Mouse (Mus musculus) cerebellum, adult (tissue): ENCODE results near the gene Zfr2.

Experiments
- ATAC-seq: cut with Nextera tagmentation; 2 replicates; pipeline ENCODE4 v1.9.2; 2017; ENCODE audit warnings: mild to moderate bottlenecking, moderate library complexity, mixed read lengths; ENCODE audit not compliant: insufficient number of reproducible peaks, low FRiP score, low TSS enrichment

Zfr2 gene

DNA sequence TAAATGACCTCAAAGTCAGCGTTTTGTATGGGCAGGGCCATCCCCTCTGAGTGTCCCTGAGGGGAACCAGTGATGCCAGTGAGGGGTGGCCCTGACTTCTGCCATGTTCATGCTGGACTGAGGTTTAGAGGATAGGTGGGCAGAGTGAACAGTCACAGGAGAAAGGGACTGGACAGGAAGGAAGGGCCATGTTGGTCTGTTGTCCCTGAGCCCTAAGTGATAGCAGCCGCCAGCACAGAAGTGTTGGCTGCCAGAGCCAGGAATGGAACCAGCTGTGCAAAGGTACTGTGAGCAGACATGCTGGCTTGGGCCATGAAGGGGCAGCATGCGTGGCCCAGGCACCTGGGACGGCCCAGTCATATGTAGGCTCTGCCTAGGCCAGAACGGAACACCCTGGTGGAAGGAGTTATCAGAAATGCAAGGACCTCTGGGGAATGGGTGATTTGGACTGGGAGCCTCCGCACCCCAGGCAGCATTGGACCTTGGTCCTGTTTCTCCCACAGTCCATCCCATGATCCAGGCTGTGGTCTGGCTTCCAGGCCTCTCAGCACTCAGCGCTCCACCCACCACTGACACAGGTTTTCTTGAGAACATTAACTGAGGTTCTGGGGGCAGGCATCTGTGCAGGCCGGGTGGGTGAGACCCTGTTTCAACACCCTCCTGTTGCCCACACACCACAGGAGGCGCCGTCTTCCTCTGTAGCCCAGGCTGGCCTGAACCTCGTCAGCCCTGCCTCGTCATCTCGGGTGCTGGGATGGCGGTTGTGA, 66.8 kb downstream of the Zfr2 start:
- no peak for ATAC-seq

DNA sequence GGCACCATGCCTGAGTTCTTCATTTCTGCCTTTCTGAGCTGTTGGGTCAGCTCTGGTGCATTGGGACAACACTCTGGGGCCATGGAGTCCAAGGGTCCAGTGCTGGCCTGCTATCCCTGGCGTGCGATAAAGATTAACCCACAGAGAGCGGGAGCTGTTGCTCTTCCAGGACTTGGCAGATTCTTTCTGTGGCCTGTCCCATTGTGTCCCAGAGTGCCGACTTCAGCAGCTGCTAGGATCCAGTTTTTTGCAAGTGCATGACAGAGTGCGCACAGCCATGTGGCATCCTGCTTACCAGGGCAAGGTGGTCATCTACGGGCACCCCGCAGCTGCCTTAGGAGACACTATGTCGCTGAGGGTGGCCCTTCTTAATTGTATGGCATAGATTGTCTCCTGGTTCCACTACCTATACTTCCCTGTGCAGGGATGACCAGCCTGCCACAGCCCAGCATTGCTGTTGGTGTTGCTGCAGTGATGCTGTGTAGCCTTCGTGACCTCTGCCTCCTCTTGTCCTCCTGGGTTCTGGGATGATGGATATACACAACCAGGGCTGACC, 67.5 kb downstream of the Zfr2 start:
- no peak for ATAC-seq

DNA sequence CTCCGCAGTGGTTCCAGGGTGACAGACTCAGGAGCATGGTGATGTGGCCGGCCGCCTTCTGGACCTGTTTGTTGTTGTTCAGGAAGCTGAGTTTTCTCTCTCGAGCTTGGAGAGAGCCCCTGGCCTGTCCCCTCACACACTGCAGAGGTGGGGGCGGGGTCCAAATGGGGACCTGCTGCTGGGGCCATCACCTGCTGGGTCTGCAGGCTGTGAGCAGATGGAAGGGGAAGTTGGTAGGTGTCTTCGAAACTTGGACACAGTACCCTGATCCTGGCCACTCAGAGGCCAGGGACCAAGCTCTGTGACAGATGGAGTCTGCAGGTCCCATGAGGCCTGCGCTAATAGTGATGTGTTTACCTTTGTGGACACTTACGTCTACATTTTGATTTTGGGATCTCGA, 68.4 kb downstream of the Zfr2 start:
- ATAC-seq: no peak
